Mouse (Mus musculus) frontal cortex, adult 2 months (tissue): Measurements from ENCODE around the gene Ppp1r36. TPM values are rescaled to one million over a fixed set of nuclear protein-coding genes. Genes with fewer than 3 reads are reported as not detected.
"Not testable (repeated sequence)": the region's sequence is repeated elsewhere in the genome, so short reads cannot be mapped to it uniquely, and the experiment has no call there.

Experiments used
- DNase-seq, 2 experiments: peaks; one replicate each; pipeline ENCODE4 v3.0.0; 2022; ENCODE audit warnings: low spot score in 1 of 2; ENCODE audit errors: extremely low spot score in 1 of 2
- polyA plus RNA-seq: library from polyadenylated mRNA; depleted of rRNA; stranded (reverse); fragments of >200 nt; gene quantifications from 2 replicates; pipeline ENCODE4 v1.2.3, GENCODE M21; 2012

Gene Ppp1r36
- polyA plus RNA-seq, 1 experiment: 1.5 TPM

GRCm38 (mm10) chr12:76392979-76393378 is 24.4 kb upstream of the Ppp1r36 start:
- no peak for DNase-seq

DNA sequence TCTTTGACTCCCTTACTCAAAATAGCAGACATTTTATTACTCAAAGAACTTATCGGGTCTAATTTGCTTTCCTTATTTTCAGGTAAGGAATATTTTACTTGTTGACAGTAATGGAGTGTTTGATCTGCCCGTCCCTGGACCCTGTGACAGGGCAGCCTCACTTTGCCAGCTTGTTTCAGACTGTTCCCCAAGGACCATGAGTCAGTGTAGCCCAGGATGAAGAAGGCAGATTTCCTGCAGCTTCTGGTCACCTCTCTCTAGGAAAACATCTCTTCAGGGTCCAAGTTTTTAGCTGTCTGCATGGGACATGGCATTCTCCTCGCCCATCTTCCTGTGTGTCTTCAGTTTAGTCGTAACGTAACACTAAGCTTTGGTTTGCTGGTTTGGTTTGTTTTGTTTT is 20.1 kb upstream of the Ppp1r36 start:
- no peak for DNase-seq

DNA sequence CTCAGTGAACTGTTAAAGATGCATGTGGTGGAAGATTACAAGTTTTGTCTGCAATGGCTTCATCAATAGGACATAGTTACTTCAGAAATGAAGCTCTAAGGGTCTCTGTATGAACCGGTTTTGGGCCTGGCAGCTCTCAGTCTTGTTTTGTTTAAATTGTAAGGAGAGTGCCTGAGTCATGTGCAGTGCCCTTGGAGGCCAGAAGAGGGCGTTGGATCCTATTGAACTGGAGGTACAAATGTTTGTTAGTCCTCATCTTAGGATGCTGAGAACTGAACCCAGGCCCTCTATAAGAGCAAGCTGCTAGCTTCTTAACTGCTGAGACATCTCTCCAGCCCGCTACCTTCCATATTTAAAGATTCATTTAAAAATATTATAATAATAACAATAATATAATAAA is 15.7 kb upstream of the Ppp1r36 start:
- no peak for DNase-seq

DNA sequence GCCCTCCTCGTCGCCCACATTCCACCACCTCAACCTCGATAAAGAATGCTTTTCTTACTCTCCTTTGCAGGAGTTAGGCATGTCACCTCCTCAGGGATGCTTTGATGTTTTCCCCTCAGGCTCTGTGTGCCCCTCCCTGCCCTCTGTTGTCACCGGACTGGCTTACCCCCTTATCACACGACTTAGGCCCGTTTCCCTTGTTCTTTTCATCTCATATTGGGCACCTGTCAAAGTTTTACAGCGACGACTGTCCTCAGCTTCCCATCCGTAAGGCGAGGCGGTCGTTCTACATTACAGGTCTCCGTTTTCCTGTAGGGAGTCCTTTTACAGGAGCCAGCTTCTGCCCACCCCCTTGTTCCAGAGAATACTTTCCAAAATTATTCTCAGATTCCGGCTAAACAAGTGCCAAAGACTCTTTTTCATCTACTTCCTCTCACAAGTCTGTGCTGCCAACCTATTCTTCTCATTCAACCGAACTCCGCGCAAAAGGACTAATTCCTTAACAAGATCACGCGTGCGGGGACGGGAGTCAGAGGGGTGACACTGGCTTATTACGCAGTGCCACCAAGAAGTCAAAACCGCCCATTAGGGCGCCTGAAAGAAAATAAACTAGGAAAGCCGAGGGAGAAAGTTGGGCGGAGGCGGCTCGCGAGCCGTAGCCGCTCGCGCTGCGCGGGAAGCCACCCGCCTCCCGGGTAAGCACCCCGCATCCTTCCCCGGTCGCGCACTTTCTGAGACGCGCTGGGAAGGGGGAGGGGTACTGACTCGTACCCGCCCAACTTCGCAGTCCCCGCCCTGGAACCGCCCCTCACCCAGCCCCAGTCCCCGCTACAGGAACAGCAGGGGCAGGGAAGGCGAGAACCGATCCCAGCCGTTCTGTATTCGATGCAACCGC is 14.1 kb upstream of the Ppp1r36 start:
- no peak for DNase-seq

- peak; percentile 99 to 100 for DNase-seq
Observed at GRCm38 (mm10) chr12:76403886-76404537, 13.3 kb upstream of the Ppp1r36 start, which contains the start of gene Hspa2. Hspa2 (plus strand) TSS chr12:76404176.

- DNase-seq: peak in 1 of 2 experiments; percentile 9
Observed at GRCm38 (mm10) chr12:76404836-76405182, 12.5 kb upstream of the Ppp1r36 start.

DNA sequence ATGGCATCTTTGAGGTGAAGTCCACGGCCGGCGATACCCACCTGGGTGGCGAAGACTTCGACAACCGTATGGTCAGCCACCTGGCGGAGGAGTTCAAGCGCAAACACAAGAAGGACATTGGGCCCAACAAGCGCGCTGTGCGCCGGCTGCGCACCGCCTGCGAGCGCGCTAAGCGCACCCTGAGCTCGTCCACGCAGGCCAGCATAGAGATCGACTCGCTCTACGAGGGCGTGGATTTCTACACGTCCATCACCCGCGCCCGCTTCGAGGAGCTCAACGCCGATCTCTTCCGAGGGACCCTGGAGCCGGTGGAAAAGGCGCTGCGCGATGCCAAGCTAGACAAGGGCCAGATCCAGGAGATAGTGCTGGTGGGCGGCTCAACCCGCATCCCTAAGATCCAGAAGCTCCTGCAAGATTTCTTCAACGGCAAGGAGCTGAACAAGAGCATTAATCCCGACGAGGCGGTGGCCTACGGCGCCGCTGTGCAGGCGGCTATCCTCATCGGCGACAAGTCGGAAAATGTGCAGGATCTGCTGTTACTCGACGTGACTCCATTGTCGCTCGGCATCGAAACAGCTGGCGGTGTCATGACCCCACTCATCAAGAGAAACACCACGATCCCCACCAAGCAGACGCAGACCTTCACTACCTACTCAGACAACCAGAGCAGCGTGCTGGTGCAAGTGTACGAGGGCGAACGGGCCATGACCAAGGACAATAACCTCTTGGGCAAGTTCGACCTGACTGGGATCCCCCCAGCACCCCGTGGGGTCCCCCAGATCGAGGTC is 12.0 kb upstream of the Ppp1r36 start:
- peak; percentile 5 to 20 for DNase-seq

DNA sequence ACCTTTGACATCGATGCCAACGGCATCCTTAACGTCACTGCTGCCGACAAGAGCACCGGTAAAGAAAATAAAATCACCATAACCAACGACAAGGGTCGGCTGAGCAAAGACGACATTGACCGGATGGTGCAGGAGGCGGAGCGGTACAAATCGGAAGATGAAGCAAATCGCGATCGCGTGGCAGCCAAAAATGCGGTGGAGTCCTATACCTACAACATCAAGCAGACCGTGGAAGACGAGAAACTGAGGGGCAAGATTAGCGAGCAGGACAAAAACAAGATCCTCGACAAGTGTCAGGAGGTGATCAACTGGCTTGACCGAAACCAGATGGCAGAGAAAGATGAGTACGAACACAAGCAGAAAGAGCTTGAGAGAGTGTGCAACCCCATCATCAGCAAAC is 11.4 kb upstream of the Ppp1r36 start:
- DNase-seq: no peak

DNA sequence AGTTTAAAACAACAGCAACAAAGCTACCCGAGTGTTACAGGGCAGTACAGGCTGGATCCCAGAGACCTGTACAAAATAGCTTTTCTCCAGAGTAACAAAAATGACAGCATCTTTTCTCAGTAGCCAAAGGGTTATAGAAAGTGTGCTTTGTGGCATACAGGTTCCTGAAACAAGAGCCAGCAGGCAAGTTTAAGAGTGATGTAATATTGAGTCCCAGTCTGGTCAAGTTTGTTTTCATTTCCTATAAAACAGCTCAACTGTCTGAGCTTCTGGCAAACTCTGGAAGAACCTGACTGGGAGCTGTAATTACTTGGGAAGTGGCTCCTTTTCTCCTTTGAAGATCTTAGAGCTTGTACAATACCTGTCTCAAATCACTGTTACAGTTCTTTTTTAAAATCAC is 10.2 kb upstream of the Ppp1r36 start:
- no peak for DNase-seq

DNA sequence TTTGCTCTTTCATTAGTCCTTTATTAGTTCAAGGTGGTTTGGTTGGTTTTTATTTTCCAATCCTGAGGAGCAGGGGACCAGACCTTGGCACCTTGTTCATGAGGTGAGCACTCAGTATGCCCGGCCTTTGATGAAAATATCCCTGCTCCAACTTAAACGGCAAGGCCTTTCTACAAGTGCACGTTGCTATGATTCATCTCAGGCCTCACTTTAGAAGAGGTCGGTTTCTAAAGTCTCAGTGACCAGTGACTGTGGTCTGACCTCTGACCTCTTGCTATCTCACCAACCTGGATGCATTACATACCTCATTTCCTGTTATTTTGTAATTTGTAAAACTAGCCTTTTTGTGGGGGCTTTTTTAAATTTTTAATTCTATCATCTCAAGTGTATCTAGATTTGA is 8.2 kb upstream of the Ppp1r36 start:
- no peak for DNase-seq

GRCm38 (mm10) chr12:76415383-76416010 is 1.8 kb upstream of the Ppp1r36 start:
- no peak for DNase-seq

DNA sequence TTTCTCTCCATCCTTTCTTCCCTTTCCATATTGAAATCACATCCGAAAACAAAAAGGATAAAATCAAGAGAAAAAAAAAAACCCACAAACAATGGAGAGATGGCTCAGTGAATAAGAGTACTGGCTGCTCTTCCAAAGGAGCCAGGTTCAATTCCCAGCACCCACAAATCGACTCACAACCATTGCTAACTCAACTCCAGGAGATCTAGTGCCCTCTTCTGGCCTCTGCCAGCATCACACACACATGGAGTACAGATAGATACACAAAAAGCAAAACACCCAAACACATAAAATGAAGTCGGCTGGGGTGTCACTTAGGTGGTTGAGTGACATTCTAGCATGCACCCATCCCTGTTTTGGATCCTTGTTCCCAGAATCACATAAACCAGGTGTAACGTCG is 1.0 kb downstream of the Ppp1r36 start:
- no peak for DNase-seq

GRCm38 (mm10) chr12:76425256-76425655 is 7.9 kb downstream of the Ppp1r36 start:
- no peak for DNase-seq

- DNase-seq: no peak
Observed at GRCm38 (mm10) chr12:76427546-76427945, 10.2 kb downstream of the Ppp1r36 start.

GRCm38 (mm10) chr12:76430879-76431406 is 13.6 kb downstream of the Ppp1r36 start:
- no peak for DNase-seq

DNA sequence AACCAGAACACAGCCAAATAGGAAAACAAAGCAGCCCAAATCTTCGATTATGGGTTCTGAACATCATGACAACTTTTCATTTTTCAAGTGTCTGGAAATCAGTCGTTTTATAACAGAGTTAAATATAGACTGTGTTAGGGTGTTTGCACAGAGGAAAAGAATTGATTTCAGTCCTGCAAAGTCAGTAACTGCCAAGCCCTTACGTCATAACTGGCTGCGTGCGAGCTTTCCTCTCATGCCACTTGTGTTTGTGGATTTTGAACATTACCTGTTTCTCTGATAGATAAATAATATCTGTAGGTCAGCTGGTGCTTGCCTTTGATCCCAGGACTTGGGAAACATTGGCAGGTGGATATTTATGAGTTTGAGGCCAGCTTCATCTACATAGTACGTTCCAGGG is 14.1 kb downstream of the Ppp1r36 start:
- no peak for DNase-seq

DNA sequence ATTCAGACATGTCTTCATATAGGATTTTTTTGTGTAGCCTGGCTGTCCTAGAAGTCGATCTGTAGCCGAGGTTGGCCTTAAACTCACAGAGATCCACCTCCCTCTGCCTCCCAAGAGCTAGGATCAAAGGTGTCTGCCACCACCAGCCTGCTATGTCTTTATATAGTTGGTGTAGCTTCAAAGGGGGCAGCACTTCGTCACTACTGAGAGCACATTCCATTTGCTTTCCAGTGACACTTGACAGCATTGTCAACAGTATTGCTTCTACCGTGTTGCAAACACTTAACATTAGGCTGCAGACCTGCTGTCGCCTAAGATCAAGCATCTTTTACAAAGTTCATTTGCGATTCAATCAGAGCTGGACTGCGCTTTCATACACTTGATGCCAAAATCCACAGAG is 16.8 kb downstream of the Ppp1r36 start:
- DNase-seq: no peak

DNA sequence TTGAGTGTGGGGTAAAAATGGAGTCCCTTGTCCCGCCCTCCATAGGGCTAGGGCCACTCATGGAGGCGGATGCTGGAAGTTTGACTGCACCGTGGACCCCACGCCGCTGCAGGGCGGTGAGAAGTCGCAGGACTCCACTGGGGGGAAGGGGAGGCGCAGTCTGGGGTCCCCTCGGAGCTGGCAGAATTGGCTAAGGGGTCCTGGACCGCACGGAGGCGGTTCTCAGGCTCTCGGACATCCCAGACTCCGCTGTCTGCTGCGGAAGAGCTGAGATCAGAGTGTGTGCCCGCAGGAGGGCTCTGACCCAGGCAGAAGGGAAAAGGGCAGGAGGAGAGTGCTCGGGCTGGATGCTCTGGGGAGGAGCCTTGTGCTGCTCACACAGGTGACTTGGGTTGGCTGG is 17.7 kb downstream of the Ppp1r36 start:
- no peak for DNase-seq

- no peak for DNase-seq
Observed at GRCm38 (mm10) chr12:76435549-76435948, 18.2 kb downstream of the Ppp1r36 start.

DNA sequence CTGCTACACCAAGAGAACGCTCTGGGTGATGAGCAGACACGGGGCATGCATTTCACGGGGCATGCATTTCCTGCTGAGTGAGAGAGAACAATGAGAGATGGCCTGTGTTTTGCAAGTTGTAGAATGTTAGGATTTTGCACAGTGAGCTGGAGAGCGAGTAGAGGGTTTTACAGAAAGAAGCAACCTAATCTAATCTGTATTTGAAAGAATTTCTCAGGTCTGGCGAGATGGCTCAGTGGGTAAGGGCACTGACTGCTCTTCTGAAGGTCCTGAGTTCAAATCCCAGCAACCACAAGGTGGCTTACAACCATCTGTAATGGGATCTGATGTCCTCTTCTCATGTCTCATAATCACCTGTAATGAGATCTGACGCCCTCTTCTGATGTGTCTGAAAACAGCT is 26.1 kb downstream of the Ppp1r36 start:
- not testable (repeated sequence) for DNase-seq

DNA sequence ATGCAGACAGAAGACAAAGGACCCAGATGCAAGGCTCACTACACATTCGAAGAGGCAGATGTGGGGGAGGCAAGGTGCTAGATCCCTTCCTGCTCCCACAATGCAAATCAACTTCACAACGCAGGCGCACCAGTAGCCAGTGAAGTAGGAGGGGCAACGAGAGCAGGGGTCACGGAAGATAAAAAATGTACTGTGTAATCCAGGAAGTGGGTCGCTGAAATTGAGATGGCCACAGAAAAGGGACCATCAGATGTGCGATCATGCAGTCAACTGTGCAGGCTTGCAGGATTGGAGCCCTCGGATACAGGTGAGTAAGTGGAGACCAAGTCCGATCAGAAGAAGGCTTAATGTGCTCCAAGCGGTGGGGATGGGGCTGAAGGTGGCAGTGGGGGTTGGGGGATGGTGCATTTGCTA is 27.0 kb downstream of the Ppp1r36 start:
- DNase-seq: no peak
